Mouse (Mus musculus) myocyte (in vitro differentiated cells): ENCODE results near the gene Kti12. TPM values are rescaled to one million over a fixed set of nuclear protein-coding genes. Genes with fewer than 3 reads are reported as not detected.

ENCODE experiments used
- H3K27me3 ChIP-seq: one replicate; pipeline ENCODE4 v1.6.1; 2011; ENCODE audit not compliant: control insufficient read depth, insufficient read depth, insufficient read length
- H3K36me3 ChIP-seq: one replicate; pipeline ENCODE4 v1.6.1; 2011; ENCODE audit not compliant: control insufficient read depth, insufficient read depth
- H3K4me2 ChIP-seq: one replicate; pipeline ENCODE4 v1.6.1; 2011; ENCODE audit warnings: low read depth, control low read depth
- H3K4me3 ChIP-seq: one replicate; pipeline ENCODE4 v1.5.1; 2011; ENCODE audit warnings: mild to moderate bottlenecking, control low read depth, moderate library complexity
- H3K79me2 ChIP-seq: one replicate; pipeline ENCODE4 v1.6.1; 2011; ENCODE audit not compliant: control insufficient read depth, insufficient read depth
- H3ac ChIP-seq: one replicate; pipeline ENCODE4 v1.6.1; 2011; ENCODE audit not compliant: control insufficient read depth, insufficient read length
- CEBPB ChIP-seq: IDR thresholded peaks from 2 replicates; pipeline ENCODE4 v1.6.1; 2011; ENCODE audit warnings: mild to moderate bottlenecking, moderate library complexity; ENCODE audit not compliant: poor library complexity, insufficient read depth, severe bottlenecking
- E2F4 ChIP-seq: IDR thresholded peaks from one replicate; pipeline ENCODE4 v1.6.1; 2011; ENCODE audit warnings: mild to moderate bottlenecking, control low read depth, moderate library complexity; ENCODE audit not compliant: insufficient read depth
- MAX ChIP-seq: IDR thresholded peaks from one replicate; pipeline ENCODE4 v1.6.1; 2011; ENCODE audit warnings: low read depth, mild to moderate bottlenecking, control low read depth
- MYOD1 ChIP-seq, 3 experiments: IDR thresholded peaks; one replicate each; pipeline ENCODE4 v1.6.1; 2011; ENCODE audit warnings: control low read depth in 2 of 3, low read depth in 2 of 3, mild to moderate bottlenecking in 2 of 3, moderate library complexity in 1 of 3; ENCODE audit not compliant: insufficient read length in 2 of 3, control insufficient read depth in 1 of 3
- REST ChIP-seq: IDR thresholded peaks from one replicate; pipeline ENCODE4 v1.6.1; 2011; ENCODE audit warnings: mild to moderate bottlenecking, control low read depth, moderate library complexity; ENCODE audit not compliant: insufficient read depth, insufficient read length
- SRF ChIP-seq: IDR thresholded peaks from one replicate; pipeline ENCODE4 v1.6.1; 2011; ENCODE audit warnings: low read depth; ENCODE audit not compliant: control insufficient read depth, insufficient read length
- TCF12 ChIP-seq: IDR thresholded peaks from one replicate; pipeline ENCODE4 v1.6.1; 2011; ENCODE audit warnings: mild to moderate bottlenecking, control low read depth; ENCODE audit not compliant: poor library complexity, insufficient read depth, severe bottlenecking
- polyA plus RNA-seq: library from polyadenylated mRNA; unstranded; fragments of >200 nt; fragmentation: generic; extraction: Trizol; gene quantifications from one replicate; pipeline ENCODE4 v1.2.1, GENCODE M21; 2012; ENCODE audit warnings: missing spikeins

Kti12 gene
- polyA plus RNA-seq, 1 experiment, result 30.7 TPM

DNA sequence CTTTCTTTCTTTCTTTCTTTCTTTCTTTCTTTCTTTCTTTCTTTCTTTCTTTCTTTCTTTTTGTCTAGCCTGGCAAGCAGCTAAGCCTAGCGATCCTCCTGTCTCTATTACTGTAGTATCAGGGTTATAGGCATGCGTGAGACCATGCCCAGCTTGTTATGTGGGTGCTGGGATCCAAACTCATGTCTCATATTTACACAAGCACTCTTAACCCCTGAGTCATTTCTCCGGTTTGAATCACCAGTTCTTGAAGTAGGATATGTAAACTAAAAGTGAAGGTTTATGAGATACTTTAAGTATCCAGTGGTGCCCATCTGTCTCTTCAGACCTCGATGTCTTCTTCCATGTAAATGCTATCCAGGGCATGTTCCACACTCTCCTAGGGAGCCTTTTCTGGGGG lies 39.9 kb downstream of the Kti12 start:
- Histone ChIP-seq H3K4me2 (peak overlapping the region; percentile 64), H3K4me3 (no peak overlapping the region), H3K79me2 (no peaks in the 10 kb centered on the region), H3K27me3 (no peaks in the 10 kb centered on the region), H3K36me3 (no peaks in the 10 kb centered on the region), H3ac (no peak overlapping the region)
- TF ChIP-seq MYOD1 (IDR thresholded peaks at IDR 0.05; ENCODE audit: control insufficient read depth in 1 of 3, insufficient read length in 2 of 3, low read depth in 2 of 3), result no peak
- TF ChIP-seq E2F4, result no peak

DNA sequence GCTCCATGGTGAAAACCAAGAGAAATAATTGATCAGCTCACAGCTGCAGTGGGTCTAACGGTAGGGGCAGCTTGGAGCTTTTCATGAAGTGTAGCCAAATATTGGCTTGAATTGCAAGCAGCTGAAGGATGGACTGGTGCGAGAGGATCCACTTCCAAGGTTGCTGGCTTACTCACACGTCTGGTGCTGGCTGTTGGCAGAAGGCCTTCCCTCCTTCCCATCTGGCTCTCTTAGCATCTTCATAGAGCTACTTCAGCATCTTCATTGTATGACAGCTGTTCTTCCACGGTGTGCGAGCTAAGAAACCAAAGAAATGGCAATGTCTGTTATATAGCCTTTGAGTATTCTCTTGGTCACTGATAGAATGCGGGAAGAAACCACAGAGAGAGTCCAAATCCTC lies 43.3 kb downstream of the Kti12 start:
- Histone ChIP-seq H3K4me3 (no peak overlapping the region), H3K79me2 (no peaks in the 10 kb centered on the region)
- no peak for TF ChIP-seq REST
- no peak for TF ChIP-seq MAX
- no peak for TF ChIP-seq CEBPB
- no peak for TF ChIP-seq SRF
- no peak for TF ChIP-seq TCF12

More for the DNA sequence above, 43.3 kb downstream of the Kti12 start:
- H3K4me2 ChIP-seq, result no peak overlapping the region
- H3K27me3 ChIP-seq, result no peaks in the 10 kb centered on the region
- no peak overlapping the region for H3ac ChIP-seq
- no peaks in the 10 kb centered on the region for H3K36me3 ChIP-seq

Other genes starting within 250 kb of the Kti12 start
- 19.7 TPM for gene Cc2d1b, start 227.8 kb upstream of the Kti12 start, polyA plus RNA-seq
- 0.06 TPM for gene 3110021N24Rik, start 128.1 kb upstream of the Kti12 start, polyA plus RNA-seq
- 8.2 TPM for gene Zfyve9, start 67.0 kb upstream of the Kti12 start, polyA plus RNA-seq
- gene Btf3l4, start 14.2 kb upstream of the Kti12 start, polyA plus RNA-seq, result 64.3 TPM
- gene Txndc12, start 13.2 kb upstream of the Kti12 start, polyA plus RNA-seq, result 46.4 TPM
- 0.17 TPM for gene A730015C16Rik, start 834 bp downstream of the Kti12 start, polyA plus RNA-seq
- gene Rab3b, start 31.3 kb downstream of the Kti12 start, polyA plus RNA-seq, result 0.23 TPM
- gene Nrd1, start 152.9 kb downstream of the Kti12 start, polyA plus RNA-seq, result 55.8 TPM